Mouse (Mus musculus) layer of hippocampus, adult 9-11 months (tissue): ENCODE measurements around the gene Htt.
"Not testable (repeated sequence)": the region's sequence is repeated elsewhere in the genome, so short reads cannot be mapped to it uniquely, and the experiment has no call there.

Experiments
- DNase-seq: peaks from one replicate; pipeline ENCODE4 v3.0.0; 2022

Gene Htt

DNA sequence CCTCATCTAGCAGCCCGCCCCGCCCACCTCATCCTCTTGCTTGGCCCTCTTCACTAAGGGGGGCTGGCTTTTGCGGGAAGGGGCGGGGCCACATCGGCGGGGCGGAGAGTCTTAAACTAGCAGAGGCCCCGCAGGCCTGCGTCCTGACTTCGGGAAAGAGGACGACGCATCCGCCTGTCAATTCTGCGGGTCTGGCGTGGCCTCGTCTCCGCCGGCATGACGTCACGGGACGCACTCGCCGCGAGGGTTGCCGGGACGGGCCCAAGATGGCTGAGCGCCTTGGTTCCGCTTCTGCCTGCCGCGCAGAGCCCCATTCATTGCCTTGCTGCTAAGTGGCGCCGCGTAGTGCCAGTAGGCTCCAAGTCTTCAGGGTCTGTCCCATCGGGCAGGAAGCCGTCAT is at the start of gene Htt:
TSS of gene Htt (plus strand) at position 232 of the 400 bp plus-strand sequence.
- peak; percentile 98 for DNase-seq

DNA sequence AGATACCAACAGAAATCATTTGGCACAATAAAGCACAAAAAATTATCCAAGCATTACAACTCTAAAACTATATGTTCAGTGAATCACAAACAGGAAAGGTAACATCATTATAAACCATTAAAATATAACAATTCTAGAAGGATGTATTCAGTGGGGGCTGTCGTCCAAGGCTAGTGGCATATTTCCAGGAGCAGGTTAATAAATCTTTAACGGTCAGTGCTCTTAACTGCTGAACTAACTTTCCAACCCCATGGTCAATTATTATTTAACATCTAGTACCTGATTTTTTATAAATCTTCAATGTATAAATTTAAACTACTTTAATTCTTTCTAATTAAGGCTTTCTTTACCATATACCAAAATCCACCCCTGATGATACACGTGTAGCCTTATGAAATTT is 47.2 kb upstream of the Htt start:
- not testable (repeated sequence) for DNase-seq

DNA sequence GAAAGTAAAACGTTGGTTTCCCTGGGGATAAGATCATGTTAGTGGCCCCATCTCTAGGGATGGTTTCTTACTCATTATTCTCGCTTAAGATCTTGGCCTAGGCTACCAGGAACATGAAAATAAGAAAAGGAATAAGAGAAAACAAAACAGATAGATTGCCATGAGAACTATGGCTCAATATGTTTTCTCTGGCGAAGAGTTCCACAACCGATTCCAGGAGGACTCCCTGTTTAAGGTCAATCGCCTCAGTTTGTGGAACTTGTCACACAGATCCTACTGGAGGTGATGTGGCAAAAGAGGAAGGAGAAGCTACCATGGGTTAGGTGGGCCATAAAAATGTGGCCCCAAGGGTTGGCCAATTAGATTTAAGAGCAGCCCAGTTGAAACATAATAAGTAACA is 46.7 kb upstream of the Htt start:
- no peak for DNase-seq

DNA sequence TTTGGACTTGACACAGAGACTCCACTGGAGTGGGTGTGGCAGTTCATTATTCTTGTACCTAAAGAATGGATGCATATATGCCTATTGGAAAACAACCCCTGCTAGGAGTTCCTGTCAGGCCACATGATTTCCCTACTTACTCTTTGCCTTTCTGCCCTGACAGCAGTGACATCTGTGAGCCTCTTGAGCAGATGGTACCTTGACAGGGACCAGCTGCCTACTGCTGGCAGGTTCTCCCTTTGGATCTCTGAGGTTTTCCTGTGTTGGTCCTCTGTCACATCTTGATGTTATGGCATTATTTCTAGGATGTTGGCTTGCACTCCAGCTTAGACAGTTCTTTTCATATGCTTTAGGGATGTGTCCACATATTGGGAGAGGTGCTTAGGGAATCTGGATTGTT is 32.4 kb upstream of the Htt start:
- no peak for DNase-seq

DNA sequence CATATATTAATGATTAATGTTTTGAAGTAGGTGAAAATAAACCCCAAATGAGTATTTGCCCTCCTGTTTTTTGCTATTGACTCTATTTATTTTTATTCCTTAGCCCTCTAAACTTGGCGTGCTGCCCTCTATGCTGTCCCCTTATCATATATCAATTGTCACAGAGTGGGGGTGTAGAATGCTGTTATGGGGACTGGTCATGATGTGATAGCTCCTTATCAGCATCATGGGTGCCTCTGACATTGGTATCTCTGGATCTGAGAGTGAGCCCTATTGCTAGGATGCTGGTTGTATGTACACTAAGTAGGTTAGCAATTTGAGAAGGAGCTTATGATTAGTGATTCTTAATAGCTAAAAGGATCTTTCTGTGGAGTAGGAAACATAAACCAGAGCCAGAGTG is 31.3 kb upstream of the Htt start:
- no peak for DNase-seq

DNA sequence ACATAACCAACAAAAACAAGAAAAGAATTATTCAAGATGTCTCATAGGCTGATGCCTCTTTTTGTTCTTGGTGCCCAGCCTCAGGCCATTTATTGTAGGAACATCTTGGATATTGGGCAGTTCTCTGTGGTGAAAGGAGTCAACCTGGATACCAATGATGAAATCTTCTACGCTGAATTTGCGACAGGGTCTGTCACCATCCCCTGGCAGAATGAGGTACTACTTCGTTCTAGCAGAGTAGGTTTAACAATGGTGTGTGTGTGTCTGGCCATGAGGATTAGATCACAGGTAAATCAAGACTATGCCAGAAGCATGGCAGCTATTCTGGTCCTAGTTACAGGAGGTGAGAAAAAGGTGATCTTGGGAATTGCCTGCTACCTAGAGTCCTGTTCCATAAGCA is 10.1 kb upstream of the Htt start:
- DNase-seq: no peak

DNA sequence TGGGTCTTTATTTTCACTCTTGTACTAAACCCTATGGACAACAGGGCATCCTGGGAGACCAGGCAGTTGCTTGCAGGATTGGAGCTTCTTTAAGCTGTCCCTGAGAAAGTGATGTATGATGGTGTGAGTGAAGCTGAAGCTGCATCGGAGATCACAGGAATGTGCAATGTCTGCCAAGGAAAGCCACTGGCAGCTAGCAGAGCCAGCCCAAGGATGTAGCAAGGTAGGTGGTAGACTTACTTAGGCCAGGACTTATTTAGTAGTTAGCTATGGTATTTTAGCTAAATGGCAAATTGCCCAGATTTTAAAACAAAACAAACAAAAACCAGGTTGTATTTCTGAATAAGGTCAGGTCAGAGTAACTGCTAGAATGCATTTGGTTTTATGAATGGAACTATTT is 2.8 kb upstream of the Htt start:
- no peak for DNase-seq

DNA sequence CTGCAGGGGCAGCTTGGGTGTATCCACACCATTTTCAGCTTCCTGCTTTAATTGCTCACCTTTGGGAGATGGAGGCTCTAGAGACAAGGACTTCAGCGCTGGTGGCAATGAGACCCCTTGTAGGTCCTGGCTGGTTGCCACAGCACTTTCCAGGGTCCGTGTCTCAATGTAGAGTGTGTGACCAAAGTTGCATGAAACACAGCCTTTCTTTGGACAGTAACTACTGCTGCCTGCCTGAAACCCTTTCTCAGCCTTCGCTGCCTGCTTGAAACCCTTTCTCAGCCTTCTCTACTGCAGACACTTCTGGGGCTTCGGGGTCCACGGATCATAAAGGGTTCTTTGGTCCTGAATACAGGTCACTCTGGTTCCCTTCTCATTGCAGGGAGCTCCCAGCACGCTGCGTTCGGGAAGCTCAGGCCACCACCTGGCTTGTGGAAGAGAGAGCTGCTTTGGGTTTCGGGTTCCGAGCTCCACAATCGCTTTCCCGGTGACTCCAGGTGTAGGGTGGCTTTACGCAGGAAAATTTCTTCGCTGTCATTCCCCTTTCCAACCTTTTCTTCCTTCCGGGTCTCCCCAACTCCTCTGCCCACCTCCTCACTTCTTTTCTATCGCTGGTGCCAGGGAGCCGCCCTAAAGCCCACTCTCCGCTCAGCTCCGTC is 561 bp upstream of the Htt start:
- peak; percentile 7 for DNase-seq

DNA sequence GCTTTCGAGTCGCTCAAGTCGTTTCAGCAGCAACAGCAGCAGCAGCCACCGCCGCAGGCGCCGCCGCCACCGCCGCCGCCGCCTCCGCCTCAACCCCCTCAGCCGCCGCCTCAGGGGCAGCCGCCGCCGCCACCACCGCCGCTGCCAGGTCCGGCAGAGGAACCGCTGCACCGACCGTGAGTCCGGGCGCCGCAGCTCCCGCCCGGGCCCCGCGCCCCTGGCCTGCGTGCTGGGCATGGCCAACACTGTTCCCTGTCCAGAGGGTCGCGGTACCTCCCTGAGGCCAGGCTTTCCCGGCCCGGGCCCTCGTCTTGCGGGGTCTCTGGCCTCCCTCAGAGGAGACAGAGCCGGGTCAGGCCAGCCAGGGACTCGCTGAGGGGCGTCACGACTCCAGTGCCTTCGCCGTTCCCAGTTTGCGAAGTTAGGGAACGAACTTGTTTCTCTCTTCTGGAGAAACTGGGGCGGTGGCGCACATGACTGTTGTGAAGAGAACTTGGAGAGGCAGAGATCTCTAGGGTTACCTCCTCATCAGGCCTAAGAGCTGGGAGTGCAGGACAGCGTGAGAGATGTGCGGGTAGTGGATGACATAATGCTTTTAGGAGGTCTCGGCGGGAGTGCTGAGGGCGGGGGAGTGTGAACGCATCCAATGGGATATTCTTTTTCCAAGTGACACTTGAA is 533 bp downstream of the Htt start:
- DNase-seq: peak; percentile 59

DNA sequence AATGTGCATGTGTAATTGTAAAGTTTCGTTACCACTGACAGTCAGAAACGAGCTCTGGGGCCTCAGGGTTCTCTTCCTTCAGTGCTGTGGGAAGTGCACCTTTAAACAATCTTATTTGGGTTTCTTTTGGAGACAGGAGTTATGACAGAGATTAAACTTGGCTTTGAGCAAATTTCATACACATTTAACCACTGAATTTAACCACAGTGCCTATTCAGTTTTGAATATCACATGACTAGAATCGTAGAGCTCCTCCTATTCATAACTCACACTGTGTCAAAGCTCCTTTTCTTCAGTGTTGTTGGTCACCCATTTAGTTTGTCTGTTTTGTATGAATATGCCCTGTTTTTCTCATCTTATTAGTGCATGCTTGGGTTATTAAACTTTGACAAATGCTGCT is 10.3 kb downstream of the Htt start:
- DNase-seq: no peak

DNA sequence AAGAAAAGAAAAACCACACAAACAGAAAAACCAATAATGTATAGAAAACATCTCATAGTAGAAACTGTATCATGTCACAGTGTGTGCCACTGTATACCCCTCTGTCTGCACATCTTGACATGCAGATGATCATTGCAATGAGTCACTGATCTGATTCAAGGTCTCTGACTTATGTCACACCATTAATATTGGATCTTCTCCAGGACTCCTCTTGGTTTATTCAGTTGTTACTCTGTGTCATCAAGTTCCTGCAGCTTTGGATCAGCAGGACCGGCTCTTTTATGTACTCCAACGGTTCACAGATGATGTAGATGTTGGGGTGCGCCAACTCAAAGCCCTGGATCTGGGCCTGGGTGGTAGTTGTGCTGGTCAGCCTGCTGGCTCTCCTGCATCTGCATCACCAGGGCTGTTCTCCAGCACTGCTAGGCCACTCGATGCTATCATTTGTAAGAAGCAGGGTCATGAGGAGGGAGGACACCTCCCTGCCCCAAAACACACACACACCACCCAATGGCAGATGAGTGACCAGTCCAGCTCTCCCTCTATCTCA is 11.2 kb downstream of the Htt start:
- DNase-seq: no peak

DNA sequence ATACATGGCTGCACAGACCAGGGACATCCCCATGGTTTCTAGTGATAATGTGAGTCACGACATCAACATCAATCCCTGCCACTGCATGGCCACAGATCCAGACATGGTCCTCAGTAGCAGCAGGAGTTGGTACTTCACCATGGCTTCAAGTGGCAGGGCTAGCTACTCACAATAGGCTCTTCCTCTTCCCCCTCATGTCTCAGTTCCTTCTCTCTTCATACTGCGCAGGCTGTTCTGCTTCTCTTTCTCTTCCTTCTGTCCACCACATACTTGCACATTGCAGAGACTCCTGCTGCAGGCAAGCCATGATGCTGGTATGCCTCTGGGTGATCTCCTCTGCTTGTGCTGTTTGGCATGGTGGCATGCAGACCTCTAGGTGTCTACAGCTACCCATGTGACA is 11.9 kb downstream of the Htt start:
- DNase-seq: no peak

DNA sequence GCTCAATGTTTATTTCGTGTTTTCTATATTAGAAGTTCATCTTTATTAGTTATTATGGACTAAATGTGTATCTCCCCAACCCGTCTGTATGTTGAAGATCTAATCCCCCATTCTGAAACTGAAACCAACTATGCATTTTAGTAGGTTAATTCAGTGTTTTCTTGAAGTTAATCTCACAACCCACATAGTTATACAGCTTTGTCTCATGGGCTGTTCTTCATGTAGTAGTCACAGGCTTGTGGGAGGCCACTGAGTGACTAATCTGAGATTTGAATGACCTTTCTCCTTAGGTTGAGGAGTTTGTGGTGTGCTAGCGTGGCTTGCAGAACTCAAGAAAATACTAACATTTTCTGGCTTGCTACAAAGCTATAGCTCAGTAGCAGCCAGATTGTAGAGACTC is 23.5 kb downstream of the Htt start:
- DNase-seq: no peak

DNA sequence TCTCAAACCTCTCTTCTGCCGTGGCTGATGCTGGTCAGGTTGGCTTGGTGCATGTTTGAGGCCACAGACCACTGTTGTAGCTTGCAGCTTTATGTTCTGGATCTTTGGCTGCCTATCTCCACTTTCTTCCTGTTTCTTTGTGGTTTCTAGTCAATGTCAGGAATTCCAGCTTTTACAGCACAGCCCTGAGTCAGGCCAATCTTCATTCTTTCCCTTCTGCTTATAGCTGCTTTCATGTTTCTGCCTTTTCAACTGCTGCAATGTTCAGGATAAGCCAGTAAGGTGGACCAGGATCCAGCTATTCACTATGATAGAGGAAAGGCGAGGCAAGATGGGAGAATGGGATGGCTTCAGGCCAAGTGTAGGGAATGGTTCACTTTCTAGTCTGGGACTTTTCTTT is 29.6 kb downstream of the Htt start:
- DNase-seq: no peak

DNA sequence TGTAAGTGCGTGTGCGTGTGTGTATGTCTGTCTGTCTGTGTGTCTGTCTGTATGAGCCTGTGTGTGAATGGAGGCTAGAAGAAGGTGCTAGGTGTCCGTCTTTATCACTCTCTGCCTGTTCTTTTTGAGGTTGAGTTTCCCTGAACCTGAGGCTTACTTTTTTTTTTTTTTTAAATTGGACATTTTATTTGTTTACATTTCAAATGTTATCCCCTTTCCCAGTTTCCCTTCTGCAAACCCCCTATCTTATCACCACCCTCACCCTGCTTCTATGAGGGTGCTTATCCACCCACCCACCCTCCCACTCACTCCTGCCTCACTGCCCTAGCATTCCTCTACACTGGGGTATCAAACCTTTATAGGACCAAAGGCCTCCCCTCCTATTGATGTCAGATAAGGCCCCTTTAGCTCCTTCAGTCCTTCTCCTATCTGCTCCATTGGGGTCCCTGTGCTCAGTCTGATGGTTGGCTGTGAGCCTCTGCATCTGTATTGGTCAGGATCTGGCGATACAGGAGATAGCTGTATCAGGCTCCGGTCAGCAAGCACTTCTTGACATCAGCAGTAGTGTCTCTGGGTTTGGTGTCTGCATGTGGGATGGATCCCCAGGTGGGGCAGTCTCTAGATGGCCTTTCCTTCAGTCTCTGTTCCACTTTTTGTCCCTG is 38.9 kb downstream of the Htt start:
- no peak for DNase-seq

DNA sequence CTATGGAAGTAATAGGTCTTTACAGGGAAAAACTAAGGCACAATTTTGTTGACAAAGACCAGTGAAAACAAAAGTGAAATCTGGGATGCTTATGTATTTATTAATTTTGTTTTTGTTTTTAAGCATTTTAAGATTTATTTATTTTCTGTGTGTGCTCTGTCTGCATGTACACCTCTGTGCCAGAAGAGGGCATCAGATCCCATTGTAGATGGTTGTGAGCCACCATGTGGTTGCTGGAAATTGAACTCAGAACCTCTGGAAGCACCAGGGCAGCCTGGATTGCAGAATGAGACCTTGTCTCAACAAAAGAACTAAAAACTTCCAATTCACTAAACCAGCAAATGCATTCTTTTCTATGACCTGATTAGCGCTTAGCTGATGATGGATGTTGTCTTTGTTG is 44.5 kb downstream of the Htt start:
- DNase-seq: no peak

DNA sequence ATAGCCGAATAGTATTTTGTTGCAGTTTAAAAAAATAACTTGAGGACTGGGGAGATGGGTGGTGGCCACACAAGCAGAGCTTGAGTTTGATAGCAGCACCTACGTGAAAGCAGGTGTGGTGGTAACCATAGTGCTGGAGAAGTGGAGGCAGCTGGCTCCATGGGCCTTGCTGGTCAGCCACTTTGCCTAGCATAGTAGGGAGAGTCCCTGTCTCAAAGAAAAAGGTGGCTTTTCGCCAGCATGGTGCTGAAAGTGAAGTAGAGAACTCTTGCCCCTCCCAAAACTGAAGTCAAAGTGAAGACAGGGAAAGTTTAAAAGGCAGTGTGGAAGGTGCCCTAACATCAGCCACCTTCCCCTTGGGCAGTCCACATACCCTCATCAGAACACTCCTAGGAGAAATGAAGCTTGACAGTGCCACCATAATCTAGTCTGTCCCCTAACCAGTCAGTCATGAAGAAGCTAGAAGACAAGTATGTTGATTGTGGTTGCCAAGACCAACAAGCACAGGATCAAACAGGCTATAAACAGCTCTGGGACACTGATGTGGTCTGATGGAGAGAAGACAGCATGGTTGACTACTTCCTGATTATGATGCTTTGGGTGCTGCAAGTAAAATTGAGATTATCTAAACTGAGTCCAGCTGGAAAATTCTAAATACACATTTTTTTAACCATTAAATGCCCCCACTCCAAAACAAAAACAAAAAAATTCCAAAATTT is 61.0 kb downstream of the Htt start:
- no peak for DNase-seq

DNA sequence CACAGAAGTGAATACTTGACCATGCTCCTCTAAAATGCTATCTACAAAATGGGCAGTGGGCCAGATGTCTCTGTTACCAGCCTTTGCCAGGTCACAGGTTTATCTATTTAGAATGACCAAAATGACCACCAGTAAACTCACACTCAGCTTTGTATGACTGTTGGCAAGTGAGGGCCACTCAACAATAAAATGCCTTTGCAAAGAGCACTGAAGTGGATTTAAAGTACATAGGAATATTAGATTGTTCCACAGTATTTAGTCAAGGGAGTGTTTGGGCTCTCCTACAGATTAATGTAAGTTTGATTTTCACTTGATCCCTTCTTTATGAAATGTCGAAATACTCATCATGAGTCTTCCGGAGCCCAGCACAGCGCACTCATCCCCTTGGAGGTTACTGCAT is 92.5 kb downstream of the Htt start:
- no peak for DNase-seq

DNA sequence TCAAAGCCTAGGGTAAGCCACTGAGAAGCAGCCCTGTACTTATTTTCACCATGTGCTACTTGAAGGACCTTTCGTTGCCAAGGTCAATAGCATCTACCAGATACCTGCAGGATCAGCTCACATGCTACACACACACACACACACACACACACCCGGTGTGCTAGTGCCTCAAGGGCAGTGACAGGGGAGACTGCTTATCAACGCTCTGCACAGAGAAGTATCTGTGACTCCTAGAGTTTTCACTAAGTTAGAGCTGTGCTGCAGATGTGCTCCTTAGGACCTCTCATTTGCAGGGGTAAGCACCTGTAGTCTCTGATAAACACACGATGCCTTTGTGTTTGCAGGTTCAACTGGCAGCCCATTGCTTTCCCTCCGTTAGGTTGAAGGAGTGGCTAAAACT is 103.8 kb downstream of the Htt start:
- DNase-seq: no peak

DNA sequence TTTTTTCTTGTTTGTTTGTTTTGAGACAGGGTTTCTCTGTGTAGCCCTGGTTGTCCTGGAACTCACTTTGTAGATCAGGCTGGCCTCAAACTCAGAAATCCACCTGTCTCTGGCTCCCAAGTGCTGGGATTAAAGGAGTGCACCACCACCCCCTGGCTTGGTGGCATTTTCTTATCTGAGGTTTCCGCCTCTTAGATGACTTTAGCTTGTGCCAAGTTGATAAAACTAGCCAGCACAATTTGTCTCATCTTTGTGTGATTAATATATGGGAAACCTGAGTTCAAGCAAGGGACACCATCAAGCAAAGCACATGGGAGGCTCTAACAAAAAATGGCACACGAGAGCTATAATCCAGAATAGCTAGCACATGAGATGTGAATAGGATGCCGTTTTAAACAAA is 118.8 kb downstream of the Htt start:
- not testable (repeated sequence) for DNase-seq

DNA sequence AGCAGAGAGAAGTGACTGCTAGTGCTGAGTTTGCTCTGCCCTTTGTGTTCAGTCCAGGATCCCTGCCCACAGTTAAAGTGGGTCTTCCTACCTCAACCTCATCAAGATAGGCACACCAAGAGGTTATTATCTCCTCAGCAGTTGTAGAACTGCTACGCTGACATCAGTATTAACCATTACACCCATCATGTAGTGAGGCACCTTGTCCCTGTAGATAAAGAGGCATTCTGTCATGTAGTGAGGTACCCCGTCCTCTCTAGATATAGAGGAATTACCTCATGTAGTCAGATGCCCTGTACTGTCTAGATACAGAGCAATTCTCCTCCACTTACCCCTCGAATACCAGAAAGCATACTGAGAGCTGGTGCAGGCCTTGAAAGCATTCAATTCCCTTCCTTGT is 119.5 kb downstream of the Htt start:
- DNase-seq: no peak

DNA sequence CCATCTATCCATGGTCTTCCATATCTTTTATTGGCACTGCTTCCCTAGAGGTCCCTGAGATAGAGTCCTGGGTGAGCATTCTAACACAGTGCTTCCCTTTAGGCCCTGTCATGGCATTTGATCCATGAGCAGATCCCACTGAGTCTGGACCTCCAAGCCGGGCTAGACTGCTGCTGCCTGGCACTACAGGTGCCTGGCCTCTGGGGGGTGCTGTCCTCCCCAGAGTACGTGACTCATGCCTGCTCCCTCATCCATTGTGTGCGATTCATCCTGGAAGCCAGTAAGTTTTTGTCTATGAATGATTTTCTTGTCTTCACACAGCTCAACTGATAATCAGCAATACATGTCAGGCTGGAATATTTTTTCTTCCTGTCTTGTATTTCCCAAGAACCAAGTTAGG is 123.7 kb downstream of the Htt start:
- DNase-seq: no peak

DNA sequence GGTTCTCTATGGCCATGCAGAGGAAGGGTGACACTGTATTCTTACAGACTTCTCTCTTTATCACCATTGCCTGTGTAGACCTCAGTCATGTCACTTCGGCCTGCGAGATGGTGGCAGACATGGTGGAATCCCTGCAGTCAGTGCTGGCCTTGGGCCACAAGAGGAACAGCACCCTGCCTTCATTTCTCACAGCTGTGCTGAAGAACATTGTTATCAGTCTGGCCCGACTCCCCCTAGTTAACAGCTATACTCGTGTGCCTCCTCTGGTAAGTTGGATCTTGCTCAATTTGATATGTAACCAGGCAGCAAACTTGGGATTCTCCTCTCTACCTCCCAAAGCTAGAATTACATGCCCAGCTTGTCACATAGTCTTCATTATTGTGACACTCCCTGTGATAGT is 127.7 kb downstream of the Htt start:
- no peak for DNase-seq
